Mouse (Mus musculus): Measurements from ENCODE around the gene Lpcat2b. TPM values are rescaled to one million over a fixed set of nuclear protein-coding genes. Genes with fewer than 3 reads are reported as not detected.

The Lpcat2b gene
- polyA plus RNA-seq, 1 experiment from 2014 or later = not detected

GRCm38 (mm10) chr5:107450299-107450698, 18.9 kb downstream of the Lpcat2b start:
- Histone ChIP-seq H3K4me2 (replicated peaks) (no peak overlapping the region), H3K9me3 (no peaks in the 10 kb centered on the region), H3K4me3 (no peak overlapping the region), H3K9ac (no peak overlapping the region), H3K27ac (no peak overlapping the region), H3K4me1 (no peaks in the 10 kb centered on the region), H3K27me3 (replicated peaks) (no peaks in the 10 kb centered on the region), H3K36me3 (no peaks in the 10 kb centered on the region)
- no peak for ATAC-seq (ENCODE audit: low FRiP score, low read depth)
- 95% methylated on average over 5 of the region's 5 CpGs for WGBS

- Histone ChIP-seq H3K27me3 (replicated peaks) (no peaks in the 10 kb centered on the region), H3K27ac (no peak overlapping the region), H3K36me3 (no peaks in the 10 kb centered on the region), H3K4me2 (replicated peaks) (no peak overlapping the region), H3K4me1 (no peaks in the 10 kb centered on the region), H3K4me3 (no peak overlapping the region), H3K9me3 (no peaks in the 10 kb centered on the region), H3K9ac (no peak overlapping the region)
- 91% methylated on average over 4 of the region's 4 CpGs for WGBS
- no peak for ATAC-seq (ENCODE audit: low FRiP score, low read depth)
Measured at GRCm38 (mm10) chr5:107462147-107463076, 31.1 kb downstream of the Lpcat2b start.

GRCm38 (mm10) chr5:107466501-107466900, 35.2 kb downstream of the Lpcat2b start:
- Histone ChIP-seq H3K9me3 (no peaks in the 10 kb centered on the region), H3K27me3 (replicated peaks) (no peaks in the 10 kb centered on the region), H3K4me3 (no peak overlapping the region), H3K4me1 (no peaks in the 10 kb centered on the region), H3K4me2 (replicated peaks) (no peak overlapping the region), H3K36me3 (no peaks in the 10 kb centered on the region; the same call in 1 of the 2 replicates), H3K27ac (no peak overlapping the region), H3K9ac (no peak overlapping the region)
- 34% methylated on average over 5 of the region's 5 CpGs for WGBS
- ATAC-seq (ENCODE audit: low FRiP score, low read depth) = no peak

GRCm38 (mm10) chr5:107467098-107467497, 35.7 kb downstream of the Lpcat2b start:
- WGBS = 81% methylated on average over 4 of the region's 4 CpGs
- H3K27me3 ChIP-seq (replicated peaks) = no peaks in the 10 kb centered on the region
- H3K9me3 ChIP-seq = no peaks in the 10 kb centered on the region
- no peaks in the 10 kb centered on the region; the same call in 1 of the 2 replicates for H3K36me3 ChIP-seq
- H3K9ac ChIP-seq = no peak overlapping the region
- H3K4me2 ChIP-seq (replicated peaks) = no peak overlapping the region
- no peak overlapping the region for H3K4me3 ChIP-seq
- no peaks in the 10 kb centered on the region for H3K4me1 ChIP-seq
- no peak for ATAC-seq (ENCODE audit: low FRiP score, low read depth)
- no peak overlapping the region for H3K27ac ChIP-seq

GRCm38 (mm10) chr5:107470600-107471329, 39.4 kb downstream of the Lpcat2b start:
- no peak overlapping the region for H3K27ac ChIP-seq
- H3K9ac ChIP-seq = no peak overlapping the region
- H3K4me1 ChIP-seq = no peaks in the 10 kb centered on the region
- H3K4me2 ChIP-seq (replicated peaks) = no peak overlapping the region
- H3K4me3 ChIP-seq = no peak overlapping the region
- no peaks in the 10 kb centered on the region for H3K9me3 ChIP-seq
- ATAC-seq (ENCODE audit: low FRiP score, low read depth) = no peak
- WGBS = 78% methylated on average over 10 of the region's 10 CpGs
- peaks cover 6% of the 10 kb centered on the region; the same call in 1 of the 2 replicates for H3K36me3 ChIP-seq
- H3K27me3 ChIP-seq (replicated peaks) = no peaks in the 10 kb centered on the region

- 95% methylated on average over 2 of the region's 2 CpGs for WGBS
- H3K27me3 ChIP-seq (replicated peaks) = no peaks in the 10 kb centered on the region
- no peak overlapping the region for H3K4me3 ChIP-seq
Measured at GRCm38 (mm10) chr5:107480194-107480593, 48.8 kb downstream of the Lpcat2b start.

More at GRCm38 (mm10) chr5:107480194-107480593, 48.8 kb downstream of the Lpcat2b start:
- Histone ChIP-seq H3K27ac (no peak overlapping the region), H3K4me1 (no peaks in the 10 kb centered on the region), H3K9ac (no peak overlapping the region), H3K9me3 (no peaks in the 10 kb centered on the region), H3K36me3 (peaks cover 1% of the 10 kb centered on the region; the same call in 1 of the 2 replicates), H3K4me2 (replicated peaks) (no peak overlapping the region)
- ATAC-seq (ENCODE audit: low FRiP score, low read depth) = no peak

Other genes with a start within 250 kb of the Lpcat2b start
- 7.7 and 8.8 TPM in 2 replicates for gene Tgfbr3, start 141.9 kb upstream of the Lpcat2b start, polyA plus RNA-seq (2016; fragmentation: Nextera tagmentation; extraction: Ambion mirVana)
- gene Brdt, start 100.4 kb upstream of the Lpcat2b start, polyA plus RNA-seq (2016; fragmentation: Nextera tagmentation; extraction: Ambion mirVana) = 1.8 and 2.1 TPM in 2 replicates
- 1.5 TPM in 2 replicates for gene Ephx4, start 28.8 kb upstream of the Lpcat2b start, polyA plus RNA-seq (2016; fragmentation: Nextera tagmentation; extraction: Ambion mirVana)
- gene Btbd8, start 6.4 kb downstream of the Lpcat2b start, polyA plus RNA-seq (2016; fragmentation: Nextera tagmentation; extraction: Ambion mirVana) = 8.8 and 9.3 TPM in 2 replicates
- 0.36 and 0.49 TPM in 2 replicates for gene Gm42669, start 76.1 kb downstream of the Lpcat2b start, polyA plus RNA-seq (2016; fragmentation: Nextera tagmentation; extraction: Ambion mirVana)
- 0.09 and 0.13 TPM in 2 replicates for gene 1700028K03Rik, start 103.2 kb downstream of the Lpcat2b start, polyA plus RNA-seq (2016; fragmentation: Nextera tagmentation; extraction: Ambion mirVana)
- 19.7 and 21.9 TPM in 2 replicates for gene Rpap2, start 165.8 kb downstream of the Lpcat2b start, polyA plus RNA-seq (2016; fragmentation: Nextera tagmentation; extraction: Ambion mirVana)
- gene Glmn, start 166.3 kb downstream of the Lpcat2b start, polyA plus RNA-seq (2016; fragmentation: Nextera tagmentation; extraction: Ambion mirVana) = 33.3 and 34.2 TPM in 2 replicates